Mouse (Mus musculus) T-helper 2 cell (primary cell): ENCODE measurements around the gene Wfdc21.

Experiments
- in situ Hi-C: fragments of 300-600 bp; cut with MboI, MseI; formaldehyde crosslinking; loops from one replicate; pipeline ENCODE4 v1.15.1; 2025; ENCODE audit warnings: high pct_unique_total_duplicates

The Wfdc21 gene

DNA sequence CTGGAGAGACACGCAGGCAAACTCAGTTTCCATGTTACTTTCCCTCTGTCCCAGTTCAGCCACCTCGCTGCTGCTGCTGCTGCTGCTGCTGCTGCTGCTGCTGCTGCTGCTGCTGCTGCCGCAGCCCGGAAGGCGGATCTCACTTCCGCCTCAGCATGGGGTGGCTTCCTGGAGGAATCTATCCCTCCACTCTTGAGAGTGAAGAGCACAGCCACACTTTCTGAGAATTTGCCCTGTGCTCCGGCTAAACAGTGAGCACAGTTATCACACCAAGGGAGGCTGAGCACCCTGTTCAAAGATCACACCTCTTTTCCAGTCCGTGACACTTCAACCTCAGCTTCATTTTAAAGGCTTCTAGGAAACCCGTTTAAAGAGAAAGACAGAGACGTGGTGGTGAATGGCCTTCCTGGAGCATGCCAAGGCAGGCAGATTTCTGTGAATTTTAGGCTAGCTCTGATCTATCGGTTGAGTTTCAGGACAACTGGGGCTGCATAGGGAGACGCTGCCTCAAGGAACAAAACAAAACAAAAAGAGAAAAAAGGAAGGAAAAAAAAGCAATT lies 53.2 kb downstream of the Wfdc21 start:
- in situ Hi-C loops = loop anchor here (10.0 kb wide), 1 partner anchor 115 kb away; no protein-coding TSS in a partner anchor

DNA sequence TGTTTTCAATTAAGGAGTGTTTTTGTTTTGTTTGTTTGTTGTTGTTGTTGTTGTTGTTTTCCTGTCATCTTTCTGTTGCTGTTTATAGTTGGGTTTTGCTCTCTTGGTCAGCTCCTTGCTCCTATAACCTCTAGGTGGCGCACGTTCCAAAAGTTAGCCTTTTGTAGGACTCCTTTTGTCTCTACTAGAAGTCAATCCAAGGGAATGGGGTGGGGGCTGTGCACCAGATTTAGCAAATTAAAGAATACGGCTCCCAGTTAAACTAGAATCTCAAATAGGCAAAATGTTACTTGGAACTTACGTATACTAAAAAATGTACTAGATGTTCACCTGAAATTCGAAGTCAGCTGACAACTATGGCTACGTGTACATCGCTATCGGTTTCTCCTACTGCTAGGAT lies 55.4 kb downstream of the Wfdc21 start:
- in situ Hi-C loops = loop anchor here (10.0 kb wide), 1 partner anchor 113 kb away; no protein-coding TSS in a partner anchor
